Mouse (Mus musculus): ENCODE measurements around the gene Fth1. TPM values are rescaled to one million over a fixed set of nuclear protein-coding genes. Genes with fewer than 3 reads are reported as not detected.

Gene Fth1
- polyA plus RNA-seq, 1 experiment from 2014 or later, result 1,985 TPM

DNA sequence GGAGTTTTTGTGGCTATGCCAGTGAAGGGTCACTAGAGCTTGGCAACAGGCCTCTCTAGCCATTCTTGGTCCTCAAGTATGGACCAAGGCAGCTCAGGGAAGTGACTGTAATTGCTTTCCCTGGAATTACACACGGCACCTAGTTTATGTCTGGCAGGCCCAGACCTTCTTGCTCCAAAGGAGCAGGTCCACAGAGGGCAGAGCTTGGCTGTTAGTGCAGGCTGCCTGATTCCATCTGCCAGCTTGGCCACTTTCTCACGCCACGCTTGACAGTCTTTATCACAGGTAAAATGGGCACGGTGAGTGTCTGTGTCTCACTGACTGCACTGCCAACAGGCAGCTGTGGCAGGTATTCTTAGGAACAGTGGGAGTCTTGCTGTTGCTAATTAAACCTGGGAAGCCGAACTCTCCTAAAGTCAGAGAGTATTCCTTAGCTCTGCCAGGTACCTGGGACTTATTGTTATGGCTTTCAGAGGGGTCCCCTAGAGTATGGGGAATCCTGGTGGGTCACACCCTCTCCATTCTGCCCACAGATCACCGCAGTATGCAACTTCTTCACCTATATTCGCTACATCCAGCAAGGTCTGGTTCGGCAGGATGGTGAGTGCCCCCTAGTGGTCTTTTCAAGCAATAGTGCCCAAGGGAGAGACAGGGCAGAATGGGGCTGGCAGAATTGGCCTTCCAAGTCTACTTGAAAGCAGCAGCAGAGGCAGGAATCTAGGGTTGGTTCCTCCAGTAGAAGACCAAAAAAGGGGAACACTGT is 53.0 kb downstream of the Fth1 start:
- Histone ChIP-seq H3K9me3 (replicated peaks) (no peaks in the 10 kb centered on the region), H3K27me3 (no peaks in the 10 kb centered on the region), H3K4me3 (no peak overlapping the region), H3K9ac (no peak overlapping the region), H3K4me1 (replicated peaks) (peaks cover 19% of the 10 kb centered on the region), H3K27ac (no peak overlapping the region), H3K4me2 (no peak overlapping the region), H3K36me3 (peaks cover 8% of the 10 kb centered on the region; the same call in 1 of the 2 replicates)
- ATAC-seq (replicated peaks; ENCODE audit: insufficient number of reproducible peaks, insufficient read depth, low FRiP score, low read depth), result no peak
- WGBS, result 39% methylated on average over 8 of the region's 8 CpGs

DNA sequence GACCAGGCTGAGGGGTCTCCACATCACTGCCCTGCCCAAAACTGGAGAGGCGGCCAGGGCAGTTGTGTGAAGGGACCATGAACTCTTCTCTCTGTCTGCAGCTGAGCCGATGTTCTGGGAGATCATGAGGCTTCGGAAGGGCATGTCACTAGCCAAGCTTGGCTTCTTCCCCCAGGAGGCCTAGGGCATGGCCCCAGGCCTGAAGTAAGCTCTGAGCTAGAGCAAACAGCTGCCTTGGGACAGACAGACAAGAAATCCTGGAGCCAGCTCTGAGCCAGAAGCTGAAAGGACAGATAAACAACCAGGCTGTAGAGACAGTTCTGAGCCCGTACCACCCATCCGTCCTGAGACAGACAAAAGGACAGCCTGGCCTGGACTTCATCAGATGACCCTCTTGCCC is 54.0 kb downstream of the Fth1 start:
- no peak for ATAC-seq (replicated peaks; ENCODE audit: insufficient number of reproducible peaks, insufficient read depth, low FRiP score, low read depth)
- Histone ChIP-seq H3K27ac (no peak overlapping the region), H3K9me3 (replicated peaks) (no peaks in the 10 kb centered on the region), H3K36me3 (0 out of 2 replicates have a peak, but pooled peaks cover 2% of the 10 kb centered on the region), H3K4me1 (replicated peaks) (peaks cover 28% of the 10 kb centered on the region), H3K4me3 (no peak overlapping the region), H3K9ac (no peak overlapping the region), H3K4me2 (no peak overlapping the region), H3K27me3 (no peaks in the 10 kb centered on the region)
- WGBS, result 76% methylated on average over 5 of the region's 5 CpGs

Other genes starting within 250 kb of the Fth1 start
- gene Scgb2a2, start 133.0 kb upstream of the Fth1 start, polyA plus RNA-seq (2015; fragmentation: Nextera tagmentation; extraction: Ambion mirVana), result not detected in 2 replicates
- 56.9 and 72.6 TPM in 2 replicates for gene Incenp, start 81.0 kb upstream of the Fth1 start, polyA plus RNA-seq (2015; fragmentation: Nextera tagmentation; extraction: Ambion mirVana)
- gene Best1, start 21.0 kb downstream of the Fth1 start, polyA plus RNA-seq (2015; fragmentation: Nextera tagmentation; extraction: Ambion mirVana), result 0.19 and 0.25 TPM in 2 replicates
- 21.8 and 30.0 TPM in 2 replicates for gene Rab3il1, start 21.1 kb downstream of the Fth1 start, polyA plus RNA-seq (2015; fragmentation: Nextera tagmentation; extraction: Ambion mirVana)
- 39.4 and 43.9 TPM in 2 replicates for gene Fads3, start 61.0 kb downstream of the Fth1 start, polyA plus RNA-seq (2015; fragmentation: Nextera tagmentation; extraction: Ambion mirVana)
- gene Fads2, start 121.1 kb downstream of the Fth1 start, polyA plus RNA-seq (2015; fragmentation: Nextera tagmentation; extraction: Ambion mirVana), result 29.3 and 48.4 TPM in 2 replicates
- gene Fads1, start 202.3 kb downstream of the Fth1 start, polyA plus RNA-seq (2015; fragmentation: Nextera tagmentation; extraction: Ambion mirVana), result 39.4 and 52.1 TPM in 2 replicates
- 351 and 380 TPM in 2 replicates for gene Tmem258, start 223.4 kb downstream of the Fth1 start, polyA plus RNA-seq (2015; fragmentation: Nextera tagmentation; extraction: Ambion mirVana)
- gene Fen1, start 223.6 kb downstream of the Fth1 start, polyA plus RNA-seq (2015; fragmentation: Nextera tagmentation; extraction: Ambion mirVana), result 39.9 and 53.3 TPM in 2 replicates

Measured in heart, embryonic 15.5 days (tissue).